ENCODE assay signal across 12 mouse cellular contexts in genomic region chr12:111535762-111536161, GRCm38 (mm10). TPM values are rescaled to one million over a fixed set of nuclear protein-coding genes. Genes with fewer than 3 reads are reported as not detected.
DNase-seq lines count a peak whose midpoint lies in the region; ATAC-seq lines count a peak whose summit lies in the region.
"Had no signal": no experiment of that assay in that cellular context is flagged by ENCODE, and none has a peak within 500 bp of the region (broad histone marks: within the 10 kb centered on the region; RNA-seq: fewer than 3 reads in every experiment).

No protein-coding gene starts in this region.

- peaks cover 18% of the 10 kb centered on the region for H3K36me3 ChIP-seq in heart, embryonic 15.5 days
- peaks cover 17% of the 10 kb centered on the region for H3K36me3 ChIP-seq in forebrain, embryonic 12.5 days (replicated peaks)

- no peak for ATAC-seq in heart, embryonic 15.5 days (replicated peaks; ENCODE audit: insufficient number of reproducible peaks, insufficient read depth, low FRiP score, low read depth)
- peak; percentile 2; the same call in 1 of the 2 replicates for ATAC-seq in granulocyte monocyte progenitor cell, adult 5-6 weeks (replicated peaks; ENCODE audit: poor library complexity, severe bottlenecking)
- ATAC-seq in megakaryocyte, adult 5-6 weeks (ENCODE audit: poor library complexity, severe bottlenecking): peak; percentile 26
- ATAC-seq in forebrain, embryonic 12.5 days (ENCODE audit: low FRiP score): no peak
- ATAC-seq: hindbrain, embryonic 16.5 days had no signal

- WGBS in heart, embryonic 15.5 days: 61% methylated on average over 5 of the region's 5 CpGs
- 92% methylated on average over 5 of the region's 5 CpGs for WGBS in forebrain, embryonic 12.5 days

- H3K27ac ChIP-seq in heart, embryonic 15.5 days: peak overlapping the region; percentile 18
- no peak overlapping the region for H3K27ac ChIP-seq in forebrain, embryonic 12.5 days
- H3K27ac ChIP-seq: forebrain, embryonic 10.5 days; limb, embryonic 15.5 days had no signal

- H3K4me2 ChIP-seq in heart, embryonic 15.5 days: 0 out of 2 replicates have a peak overlapping the region, but pooled peaks have one; percentile 5
- H3K4me2 ChIP-seq in forebrain, embryonic 12.5 days: no peak overlapping the region

- no peak overlapping the region for H3K4me3 ChIP-seq in heart, embryonic 15.5 days
- no peak overlapping the region for H3K4me3 ChIP-seq in forebrain, embryonic 12.5 days (replicated peaks)
- H3K4me3 ChIP-seq: forebrain, embryonic 10.5 days; limb, embryonic 15.5 days had no signal

- peaks cover 38% of the 10 kb centered on the region for H3K4me1 ChIP-seq in heart, embryonic 15.5 days (replicated peaks)
- peaks cover 27% of the 10 kb centered on the region for H3K4me1 ChIP-seq in forebrain, embryonic 12.5 days

- DNase-seq in heart, postnatal 4 days: no peak
- DNase-seq in A20 (ENCODE audit: low read depth, low spot score): peak; percentile 79
- no peak for DNase-seq in cerebellum, adult 9-10 months
- DNase-seq in ovary, postnatal 36 days (ENCODE audit: low spot score): no peak
- DNase-seq: cerebellum, postnatal 36 days had no signal

- H3K9me3 ChIP-seq in heart, embryonic 15.5 days (replicated peaks): no peaks in the 10 kb centered on the region
- no peaks in the 10 kb centered on the region for H3K9me3 ChIP-seq in forebrain, embryonic 12.5 days
- H3K9me3 ChIP-seq: forebrain, embryonic 10.5 days; limb, embryonic 15.5 days had no signal

- no peaks in the 10 kb centered on the region for H3K27me3 ChIP-seq in heart, embryonic 15.5 days
- H3K27me3 ChIP-seq in forebrain, embryonic 12.5 days: no peaks in the 10 kb centered on the region
- H3K27me3 ChIP-seq: limb, embryonic 15.5 days had no signal

- no peak overlapping the region for H3K9ac ChIP-seq in heart, embryonic 15.5 days
- H3K9ac ChIP-seq in forebrain, embryonic 12.5 days: no peak overlapping the region
- H3K9ac ChIP-seq: limb, embryonic 15.5 days had no signal

RNA-seq across cellular contexts. Expression of gene Eif5, which starts 2.1 kb away (rescaled TPM):
- 372 and 404 TPM in 2 replicates for polyA plus RNA-seq in heart, embryonic 15.5 days (2015; fragmentation: Nextera tagmentation; extraction: Ambion mirVana)
- 100 to 1,000 TPM; 240 to 258 TPM for total RNA-seq in heart, postnatal 4 days (2021)
- total RNA-seq in granulocyte monocyte progenitor cell, adult 5-6 weeks (2014; fragmentation: Nextera tagmentation): 197 and 224 TPM in 2 replicates
- total RNA-seq in granulocyte monocyte progenitor cell, adult 5-6 weeks (2017): 290 and 339 TPM in 2 replicates
- 255 and 299 TPM in 2 replicates for total RNA-seq in megakaryocyte, adult 5-6 weeks (2015)
- 203 and 252 TPM in 2 replicates for total RNA-seq in megakaryocyte, adult 5-6 weeks (2017)
- 734 and 738 TPM in 2 replicates for polyA plus RNA-seq in forebrain, embryonic 12.5 days (2016; fragmentation: Nextera tagmentation; extraction: Ambion mirVana)

RNA-seq across cellular contexts. Expression of gene Mark3, which starts 38.6 kb away (rescaled TPM):
- 25.8 and 30.4 TPM in 2 replicates for polyA plus RNA-seq in heart, embryonic 15.5 days (2015; fragmentation: Nextera tagmentation; extraction: Ambion mirVana)
- total RNA-seq in heart, postnatal 4 days (2021): 10 to 100 TPM; 77.5 to 79.9 TPM
- total RNA-seq in granulocyte monocyte progenitor cell, adult 5-6 weeks (2014; fragmentation: Nextera tagmentation): 55.8 and 61.7 TPM in 2 replicates
- total RNA-seq in granulocyte monocyte progenitor cell, adult 5-6 weeks (2017): 61.3 and 71.8 TPM in 2 replicates
- 61.6 and 69.6 TPM in 2 replicates for total RNA-seq in megakaryocyte, adult 5-6 weeks (2015)
- total RNA-seq in megakaryocyte, adult 5-6 weeks (2017): 77.3 and 80.9 TPM in 2 replicates
- polyA plus RNA-seq in forebrain, embryonic 12.5 days (2016; fragmentation: Nextera tagmentation; extraction: Ambion mirVana): 73.1 and 82.3 TPM in 2 replicates

RNA-seq across cellular contexts. Expression of gene Gm266, which starts 50.1 kb away (rescaled TPM):
- polyA plus RNA-seq in heart, embryonic 15.5 days (2015; fragmentation: Nextera tagmentation; extraction: Ambion mirVana): 2.0 and 5.2 TPM in 2 replicates
- total RNA-seq in heart, postnatal 4 days (2021): 1 to 10 TPM in 1 of 2 experiments, under 1 TPM in 1; 0.88 to 1.6 TPM
- total RNA-seq in granulocyte monocyte progenitor cell, adult 5-6 weeks (2014; fragmentation: Nextera tagmentation): not detected in 2 replicates
- total RNA-seq in granulocyte monocyte progenitor cell, adult 5-6 weeks (2017): not detected in 2 replicates
- not detected in 2 replicates for total RNA-seq in megakaryocyte, adult 5-6 weeks (2015)
- not detected in 2 replicates for total RNA-seq in megakaryocyte, adult 5-6 weeks (2017)
- 2.5 and 3.5 TPM in 2 replicates for polyA plus RNA-seq in forebrain, embryonic 12.5 days (2016; fragmentation: Nextera tagmentation; extraction: Ambion mirVana)

Comparison
In these comparisons a context has a peak if more than half of its experiments do, and no peak if none do; other contexts are left out.
1. ATAC-seq: peak in granulocyte monocyte progenitor cell, adult 5-6 weeks (single experiment) and megakaryocyte, adult 5-6 weeks (single experiment); none in heart, embryonic 15.5 days (single experiment) and forebrain, embryonic 12.5 days (single experiment).